Mouse (Mus musculus) heart, embryonic 14.5 days (tissue): Measurements from ENCODE around the gene Galntl6. TPM values are rescaled to one million over a fixed set of nuclear protein-coding genes. Genes with fewer than 3 reads are reported as not detected.

Experiments used
- ATAC-seq: fragments of 200-750 bp; cut with Nextera tagmentation; 2 replicates; pipeline ENCODE4 v1.8.0; 2017; ENCODE audit warnings: low read depth, moderate TSS enrichment; ENCODE audit not compliant: insufficient number of reproducible peaks, insufficient read depth, low FRiP score
- H3K27ac ChIP-seq, 2 experiments: fragments of 200-500 bp in 1 of 2; fragments of 300-500 bp in 1 of 2; sonication (generic) in 1 of 2; replicated peaks in 1 of 2; 2 replicates each; pipeline ENCODE4 v1.5.1; 2012 to 2014; ENCODE audit warnings: low read depth in 2 of 2, low read length in 2 of 2, control low read depth in 1 of 2, mild to moderate bottlenecking in 1 of 2, mixed read lengths in 1 of 2; ENCODE audit not compliant: control insufficient read depth in 1 of 2, insufficient read depth in 1 of 2
- H3K27me3 ChIP-seq: fragments of 300-500 bp; sonication (generic); 2 replicates; pipeline ENCODE4 v1.6.1; 2014; ENCODE audit warnings: mild to moderate bottlenecking, low read length, control low read depth; ENCODE audit not compliant: control insufficient read depth, insufficient read depth
- H3K36me3 ChIP-seq: fragments of 300-500 bp; sonication (generic); 2 replicates; pipeline ENCODE4 v1.6.1; 2014; ENCODE audit warnings: mild to moderate bottlenecking, control low read depth, low read length, mixed read lengths; ENCODE audit not compliant: control insufficient read depth, insufficient read depth
- H3K4me1 ChIP-seq, 2 experiments: fragments of 200-500 bp in 1 of 2; fragments of 300-500 bp in 1 of 2; sonication (generic) in 1 of 2; 2 replicates each; pipeline ENCODE4 v1.6.1; 2012 to 2014; ENCODE audit warnings: low read length in 2 of 2, control low read depth in 1 of 2, mixed read lengths in 1 of 2; ENCODE audit not compliant: control insufficient read depth in 2 of 2, insufficient read depth in 2 of 2
- H3K4me2 ChIP-seq: fragments of 300-500 bp; sonication (generic); 2 replicates; pipeline ENCODE4 v1.6.1; 2014; ENCODE audit warnings: mild to moderate bottlenecking, low read length
- H3K4me3 ChIP-seq, 2 experiments: fragments of 200-500 bp in 1 of 2; fragments of 300-500 bp in 1 of 2; sonication (generic) in 1 of 2; 2 replicates each; pipeline ENCODE4 v1.5.1; 2012 to 2014; ENCODE audit warnings: low read length in 2 of 2, mild to moderate bottlenecking in 2 of 2, control low read depth in 1 of 2, low read depth in 1 of 2, moderate library complexity in 1 of 2; ENCODE audit not compliant: control insufficient read depth in 1 of 2, insufficient read depth in 1 of 2
- H3K9ac ChIP-seq: fragments of 300-500 bp; sonication (generic); 2 replicates; pipeline ENCODE4 v1.6.1; 2014; ENCODE audit warnings: mild to moderate bottlenecking, low read length
- H3K9me3 ChIP-seq: fragments of 300-500 bp; sonication (generic); 2 replicates; pipeline ENCODE4 v1.6.1; 2016; ENCODE audit warnings: low read length, control low read depth; ENCODE audit not compliant: control insufficient read depth
- WGBS: fragments of 180-500 bp; shearing (Covaris S2); extraction: QIAGEN DNeasy Blood & Tissue Kit; methylation state at CpG from one replicate; pipeline ENCODE4 v1.1.7; 2014; 5-methylcytosine and 5-hydroxymethylcytosine counted together
- polyA plus RNA-seq: library from polyadenylated mRNA; unstranded; fragments of >200 nt; fragmentation: Nextera tagmentation; extraction: Ambion mirVana; gene quantifications from 2 replicates; pipeline ENCODE4 v1.2.1, GENCODE M21; 2014

Galntl6 gene
- polyA plus RNA-seq, 1 experiment from 2014 or later, result 0.07 TPM

DNA sequence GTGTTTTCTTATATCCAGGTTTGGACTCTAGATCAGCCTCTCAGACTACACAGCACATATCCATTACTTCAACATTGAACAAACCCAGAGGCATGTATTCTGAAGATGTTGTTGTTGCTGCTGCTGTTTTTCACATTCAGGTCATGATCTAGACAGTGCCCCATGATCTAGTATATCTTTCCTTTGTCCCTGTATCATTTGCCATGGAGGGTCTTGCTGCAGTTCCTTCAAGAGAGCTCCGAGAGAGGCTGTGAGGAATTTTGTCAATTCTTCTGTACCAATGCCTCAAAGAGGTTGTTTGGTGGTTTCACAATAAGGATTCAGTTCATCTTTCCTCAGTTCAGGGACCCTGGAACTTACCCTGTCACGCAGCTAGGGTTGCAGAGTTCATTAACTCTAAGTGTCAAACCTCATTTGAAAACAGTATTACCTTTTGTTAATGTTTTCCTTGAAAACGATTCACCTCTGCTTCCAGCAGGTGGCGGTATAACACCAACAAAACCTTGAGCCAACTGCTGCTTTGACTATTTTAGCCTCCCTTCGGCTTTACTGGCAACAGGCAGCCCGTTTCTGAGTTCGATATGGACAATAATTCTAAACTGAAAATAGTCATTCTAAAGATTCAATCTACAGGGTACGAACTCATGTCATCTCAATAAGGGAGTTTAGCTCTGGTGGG lies 973.1 kb downstream of the Galntl6 start:
- H3K27me3 ChIP-seq, result no peaks in the 10 kb centered on the region
- no peaks in the 10 kb centered on the region for H3K9me3 ChIP-seq
- H3K27ac ChIP-seq, result no peak overlapping the region
- no peaks in the 10 kb centered on the region for H3K4me1 ChIP-seq
- H3K36me3 ChIP-seq, result no peaks in the 10 kb centered on the region
- no peak overlapping the region for H3K4me3 ChIP-seq
- peak overlapping the region; percentile 48 for H3K4me2 ChIP-seq
- H3K9ac ChIP-seq, result no peak overlapping the region
- ATAC-seq, result no peak
- WGBS, result 22% methylated on average over 8 of the region's 8 CpGs

DNA sequence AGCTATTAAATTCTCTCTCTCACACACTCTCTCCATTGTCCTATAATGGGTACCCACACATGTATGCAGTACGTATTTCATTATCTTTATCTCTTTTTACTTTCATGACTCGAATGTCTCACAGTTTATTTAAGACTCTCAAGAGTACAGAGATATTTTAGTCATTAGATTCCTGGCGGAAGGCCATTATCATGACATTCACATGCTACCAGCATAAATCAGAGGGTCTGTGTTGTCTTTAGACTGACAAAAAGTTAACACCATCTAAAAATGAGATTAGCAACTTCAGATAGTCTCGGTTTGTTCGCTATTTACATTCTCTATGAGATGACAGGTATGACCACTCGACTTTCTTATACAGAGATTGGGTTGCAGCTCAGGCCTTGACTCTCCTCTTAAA lies 985.4 kb downstream of the Galntl6 start:
- Histone ChIP-seq H3K4me1 (peaks cover 0 to 7% of the 10 kb centered on the region in 2 experiments; a peak in 1 of 4 replicates), H3K9me3 (no peaks in the 10 kb centered on the region), H3K36me3 (no peaks in the 10 kb centered on the region), H3K4me3 (no peak overlapping the region), H3K27me3 (no peaks in the 10 kb centered on the region), H3K27ac (no peak overlapping the region), H3K4me2 (no peak overlapping the region), H3K9ac (no peak overlapping the region)
- ATAC-seq, result no peak
- WGBS, result 21% methylated on average over 6 of the region's 6 CpGs

DNA sequence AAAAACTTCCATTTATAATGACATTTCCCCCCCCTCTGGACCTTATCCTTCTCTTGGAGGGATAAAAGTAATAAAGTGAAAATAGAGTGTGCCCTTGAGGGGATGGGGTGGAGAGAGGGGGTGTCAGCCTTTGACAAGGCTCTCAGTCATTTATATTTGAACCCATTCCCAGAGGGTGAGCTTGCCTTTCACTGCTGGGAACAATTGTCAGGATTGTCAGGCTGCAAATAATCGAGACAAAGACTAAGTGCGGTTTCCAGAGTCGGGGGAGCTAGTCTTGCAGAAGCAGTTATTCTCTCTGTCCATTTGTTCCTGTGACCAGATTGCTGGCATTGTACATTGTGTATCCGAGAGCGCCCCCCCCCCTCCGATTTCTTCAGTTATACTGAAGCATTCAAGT lies 988.9 kb downstream of the Galntl6 start:
- no peak overlapping the region for H3K4me3 ChIP-seq
- H3K27me3 ChIP-seq, result no peaks in the 10 kb centered on the region
- H3K4me1 ChIP-seq, result peaks cover 0 to 7% of the 10 kb centered on the region in 2 experiments; a peak in 1 of 4 replicates
- no peak overlapping the region for H3K4me2 ChIP-seq
- 84% methylated on average over 6 of the region's 6 CpGs for WGBS
- ATAC-seq, result no peak
- H3K36me3 ChIP-seq, result no peaks in the 10 kb centered on the region
- no peaks in the 10 kb centered on the region for H3K9me3 ChIP-seq
- no peak overlapping the region for H3K9ac ChIP-seq
- H3K27ac ChIP-seq, result no peak overlapping the region

DNA sequence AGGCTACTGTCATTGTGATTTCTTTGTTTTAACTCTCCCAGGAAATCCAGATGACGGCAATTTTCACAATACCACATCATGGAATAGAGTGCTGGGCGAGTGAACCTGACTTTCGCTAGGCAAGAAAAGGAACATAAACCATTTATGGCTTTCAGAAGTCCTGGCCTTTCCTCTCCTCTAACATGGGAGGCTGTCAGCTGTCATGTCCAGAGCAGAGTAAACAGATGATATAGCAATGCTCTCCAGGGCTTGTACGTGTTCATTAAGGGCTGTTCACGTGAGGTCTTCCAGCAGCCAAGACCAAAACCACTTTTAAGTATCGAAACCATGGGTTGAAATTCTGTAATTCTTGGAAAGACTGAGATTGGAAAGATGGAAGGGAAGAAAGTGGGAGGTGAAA lies 989.3 kb downstream of the Galntl6 start:
- Histone ChIP-seq H3K36me3 (no peaks in the 10 kb centered on the region), H3K27me3 (no peaks in the 10 kb centered on the region), H3K4me1 (peaks cover 0 to 7% of the 10 kb centered on the region in 2 experiments; a peak in 1 of 4 replicates), H3K27ac (no peak overlapping the region), H3K9me3 (no peaks in the 10 kb centered on the region), H3K4me3 (no peak overlapping the region), H3K4me2 (no peak overlapping the region), H3K9ac (no peak overlapping the region)
- ATAC-seq, result no peak
- 82% methylated on average over 6 of the region's 6 CpGs for WGBS

DNA sequence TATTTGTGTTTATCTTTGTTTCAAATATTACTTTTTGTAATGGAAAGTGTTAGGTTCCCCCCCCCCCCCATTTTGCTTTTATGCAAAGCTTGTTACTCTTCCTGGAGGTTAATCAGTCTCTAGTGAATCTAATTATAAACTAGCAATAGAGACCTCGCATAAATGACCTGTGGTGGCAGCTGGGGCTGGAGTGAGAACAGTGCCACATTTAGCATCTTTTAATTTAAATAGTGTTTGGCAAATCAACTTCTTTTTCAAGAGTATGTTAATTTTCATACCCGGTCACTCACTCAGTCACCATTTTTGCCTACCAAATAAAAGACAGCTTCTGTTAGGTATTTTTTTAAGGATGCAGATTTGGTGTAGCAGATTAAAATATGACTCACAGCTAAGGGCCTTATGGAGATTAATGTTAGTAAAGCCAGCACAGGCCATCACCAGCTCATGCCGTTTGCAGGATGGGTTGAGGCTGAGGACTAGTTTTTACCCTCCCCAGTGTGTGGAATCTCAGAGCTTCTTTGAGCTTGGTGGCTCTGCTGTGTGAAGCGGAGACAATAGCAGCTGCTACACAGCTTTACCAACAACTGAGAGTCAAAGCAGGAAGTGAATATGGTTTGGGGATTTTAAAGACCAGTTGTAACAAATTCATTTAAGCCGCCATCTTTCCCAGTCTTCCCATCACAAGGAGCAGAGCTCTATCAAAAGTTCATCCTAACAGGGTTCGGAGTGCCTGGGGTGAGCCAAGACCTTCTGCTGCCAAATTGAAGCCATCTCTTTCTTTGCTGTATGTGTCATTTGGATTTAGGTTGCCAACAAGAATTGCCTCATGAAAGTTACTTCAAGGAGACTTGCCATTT lies 990.0 kb downstream of the Galntl6 start:
- Histone ChIP-seq H3K9me3 (no peaks in the 10 kb centered on the region), H3K36me3 (no peaks in the 10 kb centered on the region), H3K9ac (no peak overlapping the region), H3K27ac (no peak overlapping the region), H3K27me3 (no peaks in the 10 kb centered on the region), H3K4me1 (peaks cover 0 to 5% of the 10 kb centered on the region in 2 experiments; a peak in 1 of 4 replicates), H3K4me2 (no peak overlapping the region), H3K4me3 (no peak overlapping the region)
- 80% methylated on average over 6 of the region's 6 CpGs for WGBS
- no peak for ATAC-seq

DNA sequence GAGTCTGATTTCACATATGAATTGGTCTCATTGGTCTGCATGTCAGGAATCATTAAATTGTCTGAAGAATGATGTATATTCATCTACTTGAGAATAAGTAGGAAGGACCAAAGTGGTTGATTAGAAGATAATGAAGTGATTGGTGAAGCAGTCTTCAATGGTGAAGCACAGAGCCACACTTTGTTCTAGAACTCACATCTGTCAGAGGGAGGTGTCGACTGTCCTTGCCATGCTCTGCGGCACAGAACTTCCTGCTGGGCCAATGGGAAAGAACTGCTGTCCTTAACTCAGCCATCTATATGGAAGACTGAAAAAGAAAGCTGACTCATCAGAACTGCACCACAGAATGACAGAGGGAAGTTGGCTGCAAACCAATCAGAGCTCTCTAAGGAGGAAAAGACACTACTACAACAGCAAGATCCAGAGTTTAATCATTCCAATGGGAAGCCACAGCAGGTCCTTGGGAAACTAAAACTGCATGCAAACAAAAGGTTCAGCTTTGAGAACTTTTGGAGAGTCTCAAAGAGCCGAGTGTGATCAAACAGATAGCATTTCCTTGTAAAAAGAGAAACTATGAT lies 992.0 kb downstream of the Galntl6 start:
- ATAC-seq, result no peak
- no peaks in the 10 kb centered on the region for H3K27me3 ChIP-seq
- H3K4me3 ChIP-seq, result no peak overlapping the region
- no peak overlapping the region for H3K27ac ChIP-seq
- no peak overlapping the region for H3K4me2 ChIP-seq
- no peak overlapping the region for H3K9ac ChIP-seq
- no peaks in the 10 kb centered on the region for H3K9me3 ChIP-seq
- WGBS, result 71% methylated on average over 3 of the region's 3 CpGs
- H3K4me1 ChIP-seq, result no peaks in the 10 kb centered on the region
- H3K36me3 ChIP-seq, result no peaks in the 10 kb centered on the region

DNA sequence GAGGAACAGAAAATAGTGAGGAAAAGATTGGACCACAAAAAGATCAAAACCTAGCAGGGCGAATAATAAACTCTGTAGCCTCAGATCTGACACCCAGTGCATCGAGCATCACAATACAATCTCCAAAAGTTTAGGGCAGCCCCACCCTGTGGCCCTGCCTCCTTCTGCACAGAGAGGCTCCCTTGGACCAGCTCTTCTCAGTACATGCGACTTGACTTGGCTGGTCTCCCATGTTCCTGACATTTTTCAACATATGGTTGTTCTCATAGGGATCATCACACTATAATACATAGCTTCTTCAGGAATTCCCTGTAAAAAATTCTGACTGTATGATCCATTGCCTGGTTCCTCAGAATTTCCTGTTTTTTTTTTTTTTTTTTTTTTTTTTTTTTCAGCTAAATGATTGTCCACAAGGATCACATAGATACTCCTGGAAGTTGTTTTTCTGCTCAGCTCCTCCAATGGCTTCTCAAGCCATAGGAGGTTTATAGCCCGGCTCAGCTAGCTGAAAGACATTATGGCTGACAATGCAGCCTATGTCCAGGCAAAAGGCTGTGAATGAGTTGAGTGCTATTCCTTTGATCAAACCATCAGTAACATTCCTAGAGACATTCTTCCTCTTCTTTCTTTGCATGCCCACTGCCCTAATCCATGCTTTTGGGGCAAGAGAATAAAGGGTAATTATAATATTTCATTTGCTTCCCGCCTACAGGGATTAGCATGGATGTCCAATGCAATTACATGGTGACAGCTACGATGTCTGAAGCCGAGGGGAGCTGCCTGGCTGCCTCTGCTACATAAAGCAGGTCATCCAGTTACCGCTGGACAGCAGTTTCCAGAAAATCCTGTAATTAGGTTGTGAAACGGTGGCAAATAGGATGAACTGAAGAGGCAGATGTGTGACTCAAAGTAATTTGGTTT lies 993.5 kb downstream of the Galntl6 start:
- Histone ChIP-seq H3K27ac (no peak overlapping the region), H3K4me1 (no peaks in the 10 kb centered on the region), H3K4me2 (no peak overlapping the region), H3K9me3 (no peaks in the 10 kb centered on the region), H3K36me3 (no peaks in the 10 kb centered on the region), H3K27me3 (no peaks in the 10 kb centered on the region), H3K9ac (no peak overlapping the region), H3K4me3 (no peak overlapping the region)
- WGBS, result 69% methylated on average over 9 of the region's 9 CpGs
- no peak for ATAC-seq
